Mouse (Mus musculus): ENCODE results near the gene Selp.
A peak's percentile ranks its signal among the peaks of the same experiment; 100 is the strongest.

Gene Selp

GRCm38 (mm10) chr1:164184142-164184870 lies 69.2 kb downstream of the Selp start:
- peak; percentile 17 for DNase-seq

GRCm38 (mm10) chr1:164184871-164185223 lies 69.8 kb downstream of the Selp start:
- no peak for DNase-seq

DNA sequence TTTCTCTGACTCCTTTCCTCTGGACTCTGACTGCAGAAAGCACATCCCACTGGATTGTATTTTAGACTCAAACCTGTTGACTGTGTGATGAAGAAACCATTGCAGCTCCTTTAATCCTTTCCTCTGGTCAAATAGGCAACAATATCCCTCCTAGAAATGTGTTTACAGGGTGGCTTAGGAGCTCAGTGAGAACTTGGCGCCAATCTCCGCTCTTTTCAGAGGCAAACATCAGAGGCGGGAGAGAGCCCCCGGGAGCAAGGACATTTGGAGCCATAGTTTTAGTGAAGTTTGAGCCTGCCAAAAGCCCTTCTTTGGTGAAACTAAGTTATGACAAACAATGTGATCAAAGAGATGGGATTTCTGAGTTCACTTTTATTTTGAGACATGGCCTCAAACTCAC lies 70.3 kb downstream of the Selp start:
- DNase-seq, result no peak

- no peak for DNase-seq
Measured at GRCm38 (mm10) chr1:164187002-164187560, 72.0 kb downstream of the Selp start.

GRCm38 (mm10) chr1:164199551-164199950 lies 84.5 kb downstream of the Selp start:
- DNase-seq, result no peak
